Mouse (Mus musculus) monocyte, adult 5-6 weeks (primary cell): Measurements from ENCODE around the gene Lnx2. TPM values are rescaled to one million over a fixed set of nuclear protein-coding genes. Genes with fewer than 3 reads are reported as not detected.

Experiments
- ATAC-seq: fragments of 153-309, 156-312 bp; replicated peaks from 2 replicates; pipeline ENCODE4 v1.8.0; 2017; ENCODE audit warnings: mild to moderate bottlenecking; ENCODE audit not compliant: low TSS enrichment, insufficient number of reproducible peaks, severe bottlenecking, poor library complexity, low FRiP score
- total RNA-seq: library from RNA; stranded (forward); fragments of 200-1000, 200-491, 200-594 nt; gene quantifications from 3 replicates; pipeline ENCODE4 v1.2.3, GENCODE M21; 2017

Gene Lnx2
- total RNA-seq, 1 experiment from 2014 or later: 2.9 TPM

GRCm38 (mm10) chr5:147054747-147055270 is 21.6 kb downstream of the Lnx2 start:
- ATAC-seq: no peak

- no peak for ATAC-seq
Measured at GRCm38 (mm10) chr5:147054328-147054727, 22.1 kb downstream of the Lnx2 start.

- no peak for ATAC-seq
Measured at GRCm38 (mm10) chr5:147053481-147053880, 22.9 kb downstream of the Lnx2 start.

GRCm38 (mm10) chr5:147053071-147053470 is 23.3 kb downstream of the Lnx2 start:
- ATAC-seq: no peak

GRCm38 (mm10) chr5:147052309-147052558 is 24.2 kb downstream of the Lnx2 start:
- ATAC-seq: no peak

GRCm38 (mm10) chr5:147051500-147052308 is 24.7 kb downstream of the Lnx2 start:
- no peak for ATAC-seq

- no peak for ATAC-seq
Measured at GRCm38 (mm10) chr5:147050816-147051499, 25.4 kb downstream of the Lnx2 start.

- ATAC-seq: no peak
Measured at GRCm38 (mm10) chr5:147049544-147050209, 26.7 kb downstream of the Lnx2 start.

GRCm38 (mm10) chr5:147045929-147046328 is 30.5 kb downstream of the Lnx2 start:
- no peak for ATAC-seq

- no peak for ATAC-seq
Measured at GRCm38 (mm10) chr5:147045311-147045710, 31.1 kb downstream of the Lnx2 start.

GRCm38 (mm10) chr5:147043240-147043844 is 33.0 kb downstream of the Lnx2 start:
- no peak for ATAC-seq

GRCm38 (mm10) chr5:147041965-147042937 is 34.1 kb downstream of the Lnx2 start:
- no peak for ATAC-seq

GRCm38 (mm10) chr5:147039394-147039793 is 37.0 kb downstream of the Lnx2 start:
- no peak for ATAC-seq

- no peak for ATAC-seq
Measured at GRCm38 (mm10) chr5:147037601-147038000, 38.8 kb downstream of the Lnx2 start.

- ATAC-seq: no peak
Measured at GRCm38 (mm10) chr5:147036661-147037060, 39.7 kb downstream of the Lnx2 start.

GRCm38 (mm10) chr5:147036028-147036427 is 40.4 kb downstream of the Lnx2 start:
- ATAC-seq: no peak

GRCm38 (mm10) chr5:147035301-147035700 is 41.1 kb downstream of the Lnx2 start:
- no peak for ATAC-seq

- ATAC-seq: no peak
Measured at GRCm38 (mm10) chr5:147034283-147034682, 42.1 kb downstream of the Lnx2 start.
